16 mouse cellular contexts compared by ENCODE assay signal in genomic region chr17:56384903-56385302, GRCm38 (mm10). TPM values are rescaled to one million over a fixed set of nuclear protein-coding genes. Genes with fewer than 3 reads are reported as not detected.
DNase-seq lines count a peak whose midpoint lies in the region; ATAC-seq lines count a peak whose summit lies in the region.
"Had no signal": no experiment of that assay in that cellular context is flagged by ENCODE, and none has a peak within 500 bp of the region (broad histone marks: within the 10 kb centered on the region; RNA-seq: fewer than 3 reads in every experiment).

No protein-coding gene starts in this region.

- H3K9me3 ChIP-seq in hindbrain, embryonic 11.5 days (ENCODE audit: control insufficient read depth, low read length): no peaks in the 10 kb centered on the region
- no peaks in the 10 kb centered on the region for H3K9me3 ChIP-seq in hindbrain, embryonic 10.5 days
- no peaks in the 10 kb centered on the region for H3K9me3 ChIP-seq in hindbrain, embryonic 13.5 days
- no peaks in the 10 kb centered on the region for H3K9me3 ChIP-seq in kidney, embryonic 16.5 days (ENCODE audit: low read length)
- H3K9me3 ChIP-seq: stomach, embryonic 15.5 days had no signal

- no peaks in the 10 kb centered on the region for H3K27me3 ChIP-seq in hindbrain, embryonic 11.5 days (ENCODE audit: control insufficient read depth, insufficient read depth, low read length)
- H3K27me3 ChIP-seq in hindbrain, embryonic 10.5 days (ENCODE audit: insufficient read depth, poor library complexity, severe bottlenecking): no peaks in the 10 kb centered on the region
- no peaks in the 10 kb centered on the region for H3K27me3 ChIP-seq in hindbrain, embryonic 13.5 days
- no peaks in the 10 kb centered on the region for H3K27me3 ChIP-seq in kidney, embryonic 16.5 days (ENCODE audit: insufficient read depth, low read length)
- H3K27me3 ChIP-seq: stomach, embryonic 15.5 days had no signal

- intact Hi-C loops in heart, postnatal 10 days (cut with DNase I): no loop called here

- H3K4me1 ChIP-seq in hindbrain, embryonic 11.5 days (replicated peaks; ENCODE audit: control insufficient read depth, insufficient read depth, low read length): no peaks in the 10 kb centered on the region
- H3K4me1 ChIP-seq in hindbrain, embryonic 10.5 days (replicated peaks): peaks cover 32% of the 10 kb centered on the region
- H3K4me1 ChIP-seq in hindbrain, embryonic 13.5 days (replicated peaks): peaks cover 43% of the 10 kb centered on the region
- peaks cover 52% of the 10 kb centered on the region for H3K4me1 ChIP-seq in kidney, embryonic 16.5 days (ENCODE audit: insufficient read depth, low read length)
- H3K4me1 ChIP-seq: stomach, embryonic 15.5 days had no signal

- no peak overlapping the region for H3K4me2 ChIP-seq in hindbrain, embryonic 11.5 days (replicated peaks; ENCODE audit: low read depth, low read length)
- no peak overlapping the region for H3K4me2 ChIP-seq in hindbrain, embryonic 13.5 days
- no peak overlapping the region for H3K4me2 ChIP-seq in kidney, embryonic 16.5 days (replicated peaks; ENCODE audit: low read depth, low read length)
- H3K4me2 ChIP-seq: stomach, embryonic 15.5 days had no signal

- H3K27ac ChIP-seq in hindbrain, embryonic 11.5 days (ENCODE audit: low read depth, low read length): no peak overlapping the region
- H3K27ac ChIP-seq in hindbrain, embryonic 10.5 days: no peak overlapping the region
- peak overlapping the region; percentile 72 for H3K27ac ChIP-seq in hindbrain, embryonic 13.5 days
- peak overlapping the region; percentile 25 for H3K27ac ChIP-seq in kidney, embryonic 16.5 days (ENCODE audit: low read length)
- H3K27ac ChIP-seq: stomach, embryonic 15.5 days had no signal

- WGBS in hindbrain, embryonic 11.5 days: 81% methylated on average over 6 of the region's 6 CpGs
- WGBS in hindbrain, embryonic 10.5 days: 93% methylated on average over 6 of the region's 6 CpGs
- WGBS in hindbrain, embryonic 13.5 days: 54% methylated on average over 6 of the region's 6 CpGs
- 38% methylated on average over 6 of the region's 6 CpGs for WGBS in kidney, embryonic 16.5 days

- no peak overlapping the region for H3K4me3 ChIP-seq in hindbrain, embryonic 11.5 days (ENCODE audit: low read depth, low read length)
- H3K4me3 ChIP-seq in hindbrain, embryonic 10.5 days: no peak overlapping the region
- H3K4me3 ChIP-seq in hindbrain, embryonic 13.5 days: no peak overlapping the region
- H3K4me3 ChIP-seq in kidney, embryonic 16.5 days (ENCODE audit: low read length): no peak overlapping the region
- H3K4me3 ChIP-seq: stomach, embryonic 15.5 days had no signal

- no peak for DNase-seq in hindbrain, embryonic 11.5 days (ENCODE audit: low spot score)
- DNase-seq in hindbrain, embryonic 10.5 days (ENCODE audit: low spot score): no peak
- DNase-seq in brain, adult 2 months (ENCODE audit: low read depth, low spot score): peak; percentile 71
- DNase-seq in thymus, postnatal 4 days: no peak
- DNase-seq in heart, postnatal 10 days: no peak
- DNase-seq in right cerebral cortex, postnatal 4 days: no peak
- DNase-seq: heart, adult 18-20 months; heart, postnatal 14 days; layer of hippocampus, postnatal 36 days; lung, postnatal 4 days had no signal

- peak; percentile 25; the same call in 1 of the 2 replicates for ATAC-seq in hindbrain, embryonic 11.5 days (ENCODE audit: low FRiP score)
- 0 out of 2 replicates have a peak, but pooled peaks have one; percentile 12 for ATAC-seq in hindbrain, embryonic 13.5 days (ENCODE audit: low FRiP score)
- ATAC-seq in kidney, embryonic 16.5 days (ENCODE audit: low FRiP score, low TSS enrichment): peak; percentile 2
- ATAC-seq: activated CD4-positive, CD25-positive, alpha-beta regulatory T cell, adult 4 months; CD4-positive, CD25-positive, alpha-beta regulatory T cell, adult 4 months; intestine, embryonic 16.5 days had no signal

- no peak overlapping the region for H3K9ac ChIP-seq in hindbrain, embryonic 11.5 days (ENCODE audit: low read depth, low read length)
- no peak overlapping the region for H3K9ac ChIP-seq in hindbrain, embryonic 13.5 days
- no peak overlapping the region for H3K9ac ChIP-seq in kidney, embryonic 16.5 days (replicated peaks; ENCODE audit: low read length)
- H3K9ac ChIP-seq: stomach, embryonic 15.5 days had no signal

- H3K36me3 ChIP-seq in hindbrain, embryonic 11.5 days (ENCODE audit: control insufficient read depth, insufficient read depth, low read length): peaks cover 11% of the 10 kb centered on the region
- H3K36me3 ChIP-seq in hindbrain, embryonic 10.5 days: peaks cover 96% of the 10 kb centered on the region
- peaks cover 94% of the 10 kb centered on the region for H3K36me3 ChIP-seq in hindbrain, embryonic 13.5 days
- peaks cover 33% of the 10 kb centered on the region for H3K36me3 ChIP-seq in kidney, embryonic 16.5 days (ENCODE audit: insufficient read depth, low read length)

RNA-seq across cellular contexts. Expression of gene Kdm4b, which starts 59.0 kb away (rescaled TPM):
- 33.7 and 39.0 TPM in 2 replicates for polyA plus RNA-seq in hindbrain, embryonic 11.5 days (2014; fragmentation: Nextera tagmentation; extraction: Ambion mirVana)
- 51.5 and 65.8 TPM in 2 replicates for polyA plus RNA-seq in hindbrain, embryonic 10.5 days (2016; fragmentation: Nextera tagmentation; extraction: Ambion mirVana)
- 66.0 and 66.7 TPM in 2 replicates for polyA plus RNA-seq in hindbrain, embryonic 13.5 days (2015; fragmentation: Nextera tagmentation; extraction: Ambion mirVana)
- 37.7 and 39.1 TPM in 2 replicates for polyA plus RNA-seq in kidney, embryonic 16.5 days (2015; fragmentation: Nextera tagmentation; extraction: Ambion mirVana)
- 10 to 100 TPM; 42.4 to 44.9 TPM for total RNA-seq in heart, postnatal 10 days (2021)

Comparison
In these comparisons a context has a peak if more than half of its experiments do, and no peak if none do; other contexts are left out.
1. H3K27ac ChIP-seq: peak in hindbrain, embryonic 13.5 days (single experiment) and kidney, embryonic 16.5 days (single experiment); none in hindbrain, embryonic 11.5 days (single experiment) and hindbrain, embryonic 10.5 days (single experiment).
2. Peak in every context shown above with its lines, with median percentiles within 50 percentile points of each other: ATAC-seq.